Mouse (Mus musculus) forebrain, embryonic 14.5 days (tissue): ENCODE data around the gene Taldo1. TPM values are rescaled to one million over a fixed set of nuclear protein-coding genes. Genes with fewer than 3 reads are reported as not detected.
"Not testable (repeated sequence)": the region's sequence is repeated elsewhere in the genome, so short reads cannot be mapped to it uniquely, and the experiment has no call there.

Source experiments
- ATAC-seq: fragments of 200-750 bp; cut with Nextera tagmentation; 2 replicates; pipeline ENCODE4 v1.8.0; 2017; ENCODE audit warnings: mild to moderate bottlenecking, moderate library complexity
- DNase-seq: peaks from one replicate; pipeline ENCODE4 v3.0.0-alpha.2; 2015; ENCODE audit warnings: low spot score
- H3K27ac ChIP-seq: fragments of 300-500 bp; sonication (generic); 2 replicates; pipeline ENCODE4 v1.5.1; 2014; ENCODE audit warnings: low read depth, mild to moderate bottlenecking, control low read depth, low read length, moderate library complexity
- H3K27me3 ChIP-seq: fragments of 300-500 bp; sonication (generic); replicated peaks from 2 replicates; pipeline ENCODE4 v1.6.1; 2014; ENCODE audit warnings: low read length, control low read depth, mixed read lengths; ENCODE audit not compliant: control insufficient read depth, insufficient read depth
- H3K36me3 ChIP-seq: fragments of 300-500 bp; sonication (generic); 2 replicates; pipeline ENCODE4 v1.6.1; 2014; ENCODE audit warnings: low read length, control low read depth; ENCODE audit not compliant: control insufficient read depth, insufficient read depth
- H3K4me1 ChIP-seq: fragments of 300-500 bp; sonication (generic); 2 replicates; pipeline ENCODE4 v1.6.1; 2014; ENCODE audit warnings: antibody characterized with exemption, low read length, control low read depth; ENCODE audit not compliant: control insufficient read depth, insufficient read depth
- H3K4me2 ChIP-seq: fragments of 300-500 bp; sonication (generic); 2 replicates; pipeline ENCODE4 v1.6.1; 2014; ENCODE audit warnings: mild to moderate bottlenecking, control low read depth, low read length
- H3K4me3 ChIP-seq: fragments of 300-500 bp; sonication (generic); 2 replicates; pipeline ENCODE4 v1.5.1; 2014; ENCODE audit warnings: low read depth, low read length, control low read depth
- H3K9ac ChIP-seq: fragments of 300-500 bp; sonication (generic); 2 replicates; pipeline ENCODE4 v1.6.1; 2014; ENCODE audit warnings: mild to moderate bottlenecking, low read length, control low read depth, moderate library complexity
- H3K9me3 ChIP-seq: fragments of 300-500 bp; sonication (generic); replicated peaks from 2 replicates; pipeline ENCODE4 v1.6.1; 2016; ENCODE audit warnings: low read length, control low read depth, mixed read lengths; ENCODE audit not compliant: control insufficient read depth
- WGBS: fragments of 180-500 bp; shearing (Covaris S2); extraction: QIAGEN DNeasy Blood & Tissue Kit; methylation state at CpG from one replicate; pipeline ENCODE4 v1.1.7; 2014; 5-methylcytosine and 5-hydroxymethylcytosine counted together
- polyA plus RNA-seq: library from polyadenylated mRNA; unstranded; fragments of >200 nt; fragmentation: Nextera tagmentation; extraction: Ambion mirVana; gene quantifications from 2 replicates; pipeline ENCODE4 v1.2.1, GENCODE M21; 2014

Gene Taldo1
- polyA plus RNA-seq, 1 experiment from 2014 or later, result 418 TPM

- peaks cover 24% of the 10 kb centered on the region for H3K4me1 ChIP-seq
- no peaks in the 10 kb centered on the region for H3K9me3 ChIP-seq
- H3K4me2 ChIP-seq, result no peak overlapping the region
- no peaks in the 10 kb centered on the region for H3K27me3 ChIP-seq
- 96% methylated on average over 10 of the region's 10 CpGs for WGBS
- no peak for ATAC-seq
- no peak overlapping the region for H3K27ac ChIP-seq
- no peak for DNase-seq
- no peak overlapping the region for H3K4me3 ChIP-seq
- H3K9ac ChIP-seq, result no peak overlapping the region
- H3K36me3 ChIP-seq, result peaks cover 21% of the 10 kb centered on the region
Observed at GRCm38 (mm10) chr7:141439140-141439679, 47.2 kb downstream of the Taldo1 start.

GRCm38 (mm10) chr7:141439811-141440210 is 47.8 kb downstream of the Taldo1 start:
- H3K4me3 ChIP-seq, result no peak overlapping the region
- no peak overlapping the region for H3K4me2 ChIP-seq
- H3K36me3 ChIP-seq, result peaks cover 21% of the 10 kb centered on the region
- H3K4me1 ChIP-seq, result peaks cover 25% of the 10 kb centered on the region
- DNase-seq (no peak), ATAC-seq (no peak)
- H3K27ac ChIP-seq, result no peak overlapping the region
- H3K27me3 ChIP-seq, result 0 out of 2 replicates have a peak, but pooled peaks cover under 1% of the 10 kb centered on the region
- WGBS, result 94% methylated on average over 11 of the region's 11 CpGs
- H3K9me3 ChIP-seq, result no peaks in the 10 kb centered on the region
- no peak overlapping the region for H3K9ac ChIP-seq

GRCm38 (mm10) chr7:141440613-141441012 is 48.6 kb downstream of the Taldo1 start:
- Histone ChIP-seq H3K9me3 (no peaks in the 10 kb centered on the region), H3K4me3 (no peak overlapping the region), H3K36me3 (peaks cover 21% of the 10 kb centered on the region), H3K27ac (no peak overlapping the region), H3K27me3 (0 out of 2 replicates have a peak, but pooled peaks cover 2% of the 10 kb centered on the region), H3K4me2 (no peak overlapping the region), H3K9ac (no peak overlapping the region), H3K4me1 (peaks cover 22% of the 10 kb centered on the region)
- DNase-seq (peak; percentile 42), ATAC-seq (no peak)
- WGBS, result 26% methylated on average over 6 of the region's 6 CpGs

GRCm38 (mm10) chr7:141441460-141441859 is 49.5 kb downstream of the Taldo1 start:
- peaks cover 15% of the 10 kb centered on the region for H3K4me1 ChIP-seq
- H3K4me3 ChIP-seq, result no peak overlapping the region

GRCm38 (mm10) chr7:141442199-141442598 is 50.2 kb downstream of the Taldo1 start:
- peak overlapping the region; percentile 73 for H3K4me2 ChIP-seq
- H3K27ac ChIP-seq, result no peak overlapping the region
- H3K9me3 ChIP-seq, result no peaks in the 10 kb centered on the region
- peak overlapping the region; percentile 66; the same call in 1 of the 2 replicates for H3K9ac ChIP-seq
- ATAC-seq (no peak), DNase-seq (no peak)
- H3K36me3 ChIP-seq, result peaks cover 21% of the 10 kb centered on the region
- H3K4me1 ChIP-seq, result peaks cover 14% of the 10 kb centered on the region
- 0 out of 2 replicates have a peak, but pooled peaks cover 2% of the 10 kb centered on the region for H3K27me3 ChIP-seq
- peak overlapping the region; percentile 0; the same call in 1 of the 2 replicates for H3K4me3 ChIP-seq
- WGBS, result 92% methylated on average over 13 of the region's 13 CpGs

More at GRCm38 (mm10) chr7:141441460-141441859, 49.5 kb downstream of the Taldo1 start:
- DNase-seq (no peak), ATAC-seq (no peak)
- Histone ChIP-seq H3K27ac (no peak overlapping the region), H3K9ac (no peak overlapping the region), H3K9me3 (no peaks in the 10 kb centered on the region), H3K36me3 (peaks cover 21% of the 10 kb centered on the region), H3K27me3 (0 out of 2 replicates have a peak, but pooled peaks cover 2% of the 10 kb centered on the region), H3K4me2 (no peak overlapping the region)
- 95% methylated on average over 9 of the region's 9 CpGs for WGBS

GRCm38 (mm10) chr7:141443081-141443821 is 51.3 kb downstream of the Taldo1 start:
- peaks cover 16% of the 10 kb centered on the region for H3K4me1 ChIP-seq
- peak overlapping the region; percentile 35 for H3K4me3 ChIP-seq
- H3K27me3 ChIP-seq, result 0 out of 2 replicates have a peak, but pooled peaks cover 2% of the 10 kb centered on the region
- H3K9ac ChIP-seq, result peak overlapping the region; percentile 66
- peak overlapping the region; percentile 73 for H3K4me2 ChIP-seq
- H3K27ac ChIP-seq, result peak overlapping the region; percentile 27; the same call in 1 of the 2 replicates
- no peaks in the 10 kb centered on the region for H3K9me3 ChIP-seq
- DNase-seq (peak; percentile 60), ATAC-seq (no peak)
- WGBS, result 17% methylated on average over 12 of the region's 12 CpGs
- peaks cover 20% of the 10 kb centered on the region for H3K36me3 ChIP-seq

- DNase-seq (peak; percentile 81), ATAC-seq (peak; percentile 54)
- H3K9me3 ChIP-seq, result no peaks in the 10 kb centered on the region
- under 1% methylated on average over 25 of the region's 25 CpGs for WGBS
- H3K27ac ChIP-seq, result peak within 1 kb of the TSS; percentile 27; the same call in 1 of the 2 replicates
- H3K4me3 ChIP-seq, result peak within 1 kb of the TSS; percentile 35
- peak within 1 kb of the TSS; percentile 73 for H3K4me2 ChIP-seq
- peaks cover 21% of the 10 kb centered on the region for H3K4me1 ChIP-seq
- H3K27me3 ChIP-seq, result 0 out of 2 replicates have a peak, but pooled peaks cover 2% of the 10 kb centered on the region
- H3K9ac ChIP-seq, result peak within 1 kb of the TSS; percentile 66
- peaks cover 20% of the 10 kb centered on the region for H3K36me3 ChIP-seq
Observed at GRCm38 (mm10) chr7:141443828-141444237, 51.8 kb downstream of the Taldo1 start, which contains the start of gene Pidd1. Gene Pidd1, minus strand, starts transcription at chr7:141444025.

- not testable (repeated sequence) for H3K27ac ChIP-seq, DNase-seq, H3K27me3 ChIP-seq, ATAC-seq, H3K9me3 ChIP-seq, H3K4me3 ChIP-seq, H3K9ac ChIP-seq
- 84% methylated on average over 3 of the region's 3 CpGs for WGBS
- H3K4me1 ChIP-seq, result peaks cover 22% of the 10 kb centered on the region
- peaks cover 22% of the 10 kb centered on the region for H3K36me3 ChIP-seq
- H3K4me2 ChIP-seq, result peak overlapping the region; percentile 87
Observed at GRCm38 (mm10) chr7:141446374-141446773, 54.4 kb downstream of the Taldo1 start.
